Mouse (Mus musculus): ENCODE measurements around the gene Olfr545. TPM values are rescaled to one million over a fixed set of nuclear protein-coding genes. Genes with fewer than 3 reads are reported as not detected.

The Olfr545 gene
- polyA plus RNA-seq, 1 experiment from 2014 or later: 0.04 TPM

GRCm38 (mm10) chr7:102478926-102479325 is 20.4 kb downstream of the Olfr545 start:
- peaks cover 7% of the 10 kb centered on the region for H3K4me1 ChIP-seq (replicated peaks)
- no peaks in the 10 kb centered on the region for H3K9me3 ChIP-seq (replicated peaks)
- H3K4me3 ChIP-seq: no peak overlapping the region
- no peaks in the 10 kb centered on the region for H3K36me3 ChIP-seq
- H3K9ac ChIP-seq: no peak overlapping the region
- no peak overlapping the region for H3K27ac ChIP-seq
- H3K4me2 ChIP-seq: no peak overlapping the region
- WGBS: 73% methylated on average over 3 of the region's 3 CpGs
- no peak for ATAC-seq (replicated peaks; ENCODE audit: insufficient number of reproducible peaks, insufficient read depth, low FRiP score, low read depth)
- H3K27me3 ChIP-seq: no peaks in the 10 kb centered on the region

GRCm38 (mm10) chr7:102478425-102478824 is 20.9 kb downstream of the Olfr545 start:
- H3K9me3 ChIP-seq (replicated peaks): no peaks in the 10 kb centered on the region
- no peaks in the 10 kb centered on the region for H3K36me3 ChIP-seq
- no peak overlapping the region for H3K27ac ChIP-seq
- no peak overlapping the region for H3K4me2 ChIP-seq
- H3K27me3 ChIP-seq: no peaks in the 10 kb centered on the region
- no peak overlapping the region for H3K4me3 ChIP-seq
- H3K9ac ChIP-seq: no peak overlapping the region
- peaks cover 7% of the 10 kb centered on the region for H3K4me1 ChIP-seq (replicated peaks)
- WGBS: 85% methylated on average over 4 of the region's 4 CpGs
- no peak for ATAC-seq (replicated peaks; ENCODE audit: insufficient number of reproducible peaks, insufficient read depth, low FRiP score, low read depth)

GRCm38 (mm10) chr7:102477377-102477776 is 22.0 kb downstream of the Olfr545 start:
- ATAC-seq (replicated peaks; ENCODE audit: insufficient number of reproducible peaks, insufficient read depth, low FRiP score, low read depth): no peak
- no peak overlapping the region for H3K4me3 ChIP-seq
- no peaks in the 10 kb centered on the region for H3K27me3 ChIP-seq
- H3K4me1 ChIP-seq (replicated peaks): peaks cover 7% of the 10 kb centered on the region
- no peaks in the 10 kb centered on the region for H3K9me3 ChIP-seq (replicated peaks)
- H3K9ac ChIP-seq: no peak overlapping the region
- no peaks in the 10 kb centered on the region for H3K36me3 ChIP-seq
- H3K27ac ChIP-seq: no peak overlapping the region
- WGBS: 73% methylated on average over 11 of the region's 11 CpGs
- no peak overlapping the region for H3K4me2 ChIP-seq

GRCm38 (mm10) chr7:102476601-102477000 is 22.8 kb downstream of the Olfr545 start:
- no peaks in the 10 kb centered on the region for H3K27me3 ChIP-seq
- no peak overlapping the region for H3K27ac ChIP-seq
- 83% methylated on average over 5 of the region's 5 CpGs for WGBS
- H3K9ac ChIP-seq: no peak overlapping the region
- ATAC-seq (replicated peaks; ENCODE audit: insufficient number of reproducible peaks, insufficient read depth, low FRiP score, low read depth): no peak
- no peaks in the 10 kb centered on the region for H3K36me3 ChIP-seq
- peaks cover 7% of the 10 kb centered on the region for H3K4me1 ChIP-seq (replicated peaks)
- H3K9me3 ChIP-seq (replicated peaks): no peaks in the 10 kb centered on the region
- H3K4me2 ChIP-seq: no peak overlapping the region
- H3K4me3 ChIP-seq: no peak overlapping the region

- no peak overlapping the region for H3K4me2 ChIP-seq
- H3K9me3 ChIP-seq (replicated peaks): no peaks in the 10 kb centered on the region
- no peaks in the 10 kb centered on the region for H3K4me1 ChIP-seq (replicated peaks)
- no peak overlapping the region for H3K9ac ChIP-seq
- H3K27me3 ChIP-seq: no peaks in the 10 kb centered on the region
- H3K36me3 ChIP-seq: peaks cover 21% of the 10 kb centered on the region
- WGBS: 37% methylated on average over 5 of the region's 5 CpGs
- no peak for ATAC-seq (replicated peaks; ENCODE audit: insufficient number of reproducible peaks, insufficient read depth, low FRiP score, low read depth)
- no peak overlapping the region for H3K4me3 ChIP-seq
- H3K27ac ChIP-seq: no peak overlapping the region
Measured at GRCm38 (mm10) chr7:102472675-102473074, 26.7 kb downstream of the Olfr545 start.

- H3K4me2 ChIP-seq: no peak overlapping the region
- H3K36me3 ChIP-seq: peaks cover 70% of the 10 kb centered on the region
- ATAC-seq (replicated peaks; ENCODE audit: insufficient number of reproducible peaks, insufficient read depth, low FRiP score, low read depth): no peak
- H3K27ac ChIP-seq: no peak overlapping the region
- 84% methylated on average over 8 of the region's 8 CpGs for whole genome bisulfite sequencing
- no peaks in the 10 kb centered on the region for H3K4me1 ChIP-seq (replicated peaks)
- no peaks in the 10 kb centered on the region for H3K27me3 ChIP-seq
- H3K4me3 ChIP-seq: no peak overlapping the region
- no peaks in the 10 kb centered on the region for H3K9me3 ChIP-seq (replicated peaks)
- H3K9ac ChIP-seq: no peak overlapping the region
Measured at GRCm38 (mm10) chr7:102467566-102467965, 31.8 kb downstream of the Olfr545 start.

GRCm38 (mm10) chr7:102458618-102459380 is 40.6 kb downstream of the Olfr545 start:
- H3K27ac ChIP-seq: no peak overlapping the region
- ATAC-seq (replicated peaks; ENCODE audit: insufficient number of reproducible peaks, insufficient read depth, low FRiP score, low read depth): no peak
- H3K9ac ChIP-seq: no peak overlapping the region
- H3K9me3 ChIP-seq (replicated peaks): no peaks in the 10 kb centered on the region
- H3K4me2 ChIP-seq: no peak overlapping the region
- peaks cover 91% of the 10 kb centered on the region for H3K36me3 ChIP-seq
- no peaks in the 10 kb centered on the region for H3K27me3 ChIP-seq
- no peak overlapping the region for H3K4me3 ChIP-seq
- 85% methylated on average over 5 of the region's 5 CpGs for WGBS
- no peaks in the 10 kb centered on the region for H3K4me1 ChIP-seq (replicated peaks)

GRCm38 (mm10) chr7:102446438-102446837 is 52.9 kb downstream of the Olfr545 start:
- H3K36me3 ChIP-seq: peaks cover 54% of the 10 kb centered on the region
- H3K4me3 ChIP-seq: no peak overlapping the region
- no peak overlapping the region for H3K9ac ChIP-seq
- ATAC-seq (replicated peaks; ENCODE audit: insufficient number of reproducible peaks, insufficient read depth, low FRiP score, low read depth): no peak
- no peaks in the 10 kb centered on the region for H3K9me3 ChIP-seq (replicated peaks)
- H3K4me1 ChIP-seq (replicated peaks): peaks cover 20% of the 10 kb centered on the region
- WGBS: 89% methylated on average over 9 of the region's 9 CpGs
- no peak overlapping the region for H3K4me2 ChIP-seq
- no peaks in the 10 kb centered on the region for H3K27me3 ChIP-seq
- no peak overlapping the region for H3K27ac ChIP-seq

GRCm38 (mm10) chr7:102444301-102444700 is 55.1 kb downstream of the Olfr545 start:
- WGBS: 49% methylated on average over 2 of the region's 2 CpGs
- Histone ChIP-seq H3K9ac (no peak overlapping the region), H3K9me3 (replicated peaks) (no peaks in the 10 kb centered on the region), H3K36me3 (peaks cover 34% of the 10 kb centered on the region), H3K4me2 (no peak overlapping the region), H3K4me1 (replicated peaks) (peaks cover 20% of the 10 kb centered on the region), H3K4me3 (no peak overlapping the region), H3K27ac (no peak overlapping the region), H3K27me3 (no peaks in the 10 kb centered on the region)
- ATAC-seq (replicated peaks; ENCODE audit: insufficient number of reproducible peaks, insufficient read depth, low FRiP score, low read depth): no peak

GRCm38 (mm10) chr7:102442432-102442831 is 56.9 kb downstream of the Olfr545 start:
- no peak for ATAC-seq (replicated peaks; ENCODE audit: insufficient number of reproducible peaks, insufficient read depth, low FRiP score, low read depth)
- WGBS: 2% methylated on average over 4 of the region's 4 CpGs

GRCm38 (mm10) chr7:102441657-102442391 is 57.5 kb downstream of the Olfr545 start, which contains the start of gene Rrm1:
TSS of gene Rrm1 (plus strand) at chr7:102441695.
- Histone ChIP-seq H3K9ac (peak within 1 kb of the TSS; percentile 76), H3K9me3 (replicated peaks) (no peaks in the 10 kb centered on the region), H3K4me1 (replicated peaks) (peaks cover 20% of the 10 kb centered on the region), H3K27me3 (no peaks in the 10 kb centered on the region), H3K36me3 (peaks cover 16% of the 10 kb centered on the region), H3K4me3 (peak within 1 kb of the TSS; percentile 77), H3K4me2 (peak within 1 kb of the TSS; percentile 71), H3K27ac (peak within 1 kb of the TSS; percentile 73)
- peak; percentile 98 for ATAC-seq (replicated peaks; ENCODE audit: insufficient number of reproducible peaks, insufficient read depth, low FRiP score, low read depth)
- WGBS: under 1% methylated on average over 56 of the region's 56 CpGs

More at GRCm38 (mm10) chr7:102442432-102442831, 56.9 kb downstream of the Olfr545 start:
- peaks cover 20% of the 10 kb centered on the region for H3K4me1 ChIP-seq (replicated peaks)
- no peaks in the 10 kb centered on the region for H3K9me3 ChIP-seq (replicated peaks)
- H3K4me3 ChIP-seq: peak overlapping the region; percentile 77
- peak overlapping the region; percentile 76 for H3K9ac ChIP-seq
- peaks cover 21% of the 10 kb centered on the region for H3K36me3 ChIP-seq
- H3K27ac ChIP-seq: peak overlapping the region; percentile 73
- H3K4me2 ChIP-seq: peak overlapping the region; percentile 71
- H3K27me3 ChIP-seq: no peaks in the 10 kb centered on the region
